Mouse (Mus musculus): ENCODE measurements around the gene Peli2. TPM values are rescaled to one million over a fixed set of nuclear protein-coding genes. Genes with fewer than 3 reads are reported as not detected.

The Peli2 gene
- polyA plus RNA-seq, 1 experiment from 2014 or later, result 3.1 TPM

DNA sequence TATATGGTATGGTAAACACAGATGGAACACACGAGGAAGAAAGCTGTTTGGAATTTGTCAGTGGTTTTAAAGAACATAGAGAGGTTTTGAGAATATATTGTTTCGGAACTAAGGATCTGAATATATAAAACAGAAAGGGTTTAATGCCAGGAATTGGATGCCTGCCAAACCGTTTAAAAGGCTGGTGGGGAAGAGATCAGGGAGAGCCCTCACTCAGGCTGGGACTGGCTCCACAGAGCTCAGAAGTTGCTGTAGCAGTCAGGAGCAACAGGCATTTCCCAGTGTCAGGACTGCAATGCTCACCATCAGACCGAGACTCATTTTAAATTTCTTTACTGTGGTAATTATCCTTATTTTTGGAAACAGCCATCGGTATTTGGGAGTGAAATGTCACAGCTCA, 76.2 kb downstream of the Peli2 start:
- Histone ChIP-seq H3K36me3 (ENCODE audit: control insufficient read depth, insufficient read depth, low read length) (no peaks in the 10 kb centered on the region), H3K27me3 (replicated peaks; ENCODE audit: control insufficient read depth, insufficient read depth, low read length) (no peaks in the 10 kb centered on the region), H3K27ac (ENCODE audit: low read depth, low read length) (no peak overlapping the region), H3K4me2 (no peak overlapping the region), H3K9ac (ENCODE audit: low read depth, low read length) (no peak overlapping the region), H3K4me3 (ENCODE audit: low read depth, low read length) (no peak overlapping the region), H3K9me3 (ENCODE audit: control insufficient read depth, low read length) (no peaks in the 10 kb centered on the region), H3K4me1 (replicated peaks; ENCODE audit: control insufficient read depth, insufficient read depth, low read length) (peaks cover 5% of the 10 kb centered on the region)
- 64% methylated on average over 5 of the region's 5 CpGs for WGBS
- DNase-seq (ENCODE audit: low spot score) (no peak), ATAC-seq (replicated peaks; ENCODE audit: low FRiP score) (no peak)

DNA sequence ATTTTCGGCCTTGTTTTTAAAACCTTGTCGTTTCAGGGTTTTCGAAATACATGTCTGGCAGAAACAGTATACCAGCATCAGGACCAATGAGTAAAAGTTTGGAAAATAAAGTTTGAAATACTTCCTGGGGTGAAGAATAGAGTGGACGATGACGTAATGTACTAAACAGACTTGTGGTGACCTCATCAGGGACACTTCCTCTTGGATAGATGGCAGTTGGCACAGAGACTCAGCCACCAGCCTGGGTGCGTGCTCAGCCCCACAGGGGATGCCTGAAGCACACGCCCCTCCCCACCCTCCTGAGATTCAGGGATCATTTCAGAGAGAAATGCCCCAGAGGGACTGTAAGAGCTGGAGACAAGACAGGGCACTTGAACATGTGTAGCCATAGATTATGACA, 76.7 kb downstream of the Peli2 start:
- 74% methylated on average over 7 of the region's 7 CpGs for WGBS
- H3K4me1 ChIP-seq (replicated peaks; ENCODE audit: control insufficient read depth, insufficient read depth, low read length), result peaks cover 9% of the 10 kb centered on the region
- no peak for ATAC-seq (replicated peaks; ENCODE audit: low FRiP score)
- H3K27ac ChIP-seq (ENCODE audit: low read depth, low read length), result no peak overlapping the region
- no peak overlapping the region for H3K9ac ChIP-seq (ENCODE audit: low read depth, low read length)
- H3K27me3 ChIP-seq (replicated peaks; ENCODE audit: control insufficient read depth, insufficient read depth, low read length), result no peaks in the 10 kb centered on the region
- H3K4me2 ChIP-seq, result no peak overlapping the region
- no peak overlapping the region for H3K4me3 ChIP-seq (ENCODE audit: low read depth, low read length)
- no peak for DNase-seq (ENCODE audit: low spot score)
- no peaks in the 10 kb centered on the region for H3K36me3 ChIP-seq (ENCODE audit: control insufficient read depth, insufficient read depth, low read length)
- no peaks in the 10 kb centered on the region for H3K9me3 ChIP-seq (ENCODE audit: control insufficient read depth, low read length)

- no peak for DNase-seq (ENCODE audit: low spot score)
- Histone ChIP-seq H3K27ac (ENCODE audit: low read depth, low read length) (no peak overlapping the region), H3K9me3 (ENCODE audit: control insufficient read depth, low read length) (no peaks in the 10 kb centered on the region), H3K4me3 (ENCODE audit: low read depth, low read length) (no peak overlapping the region), H3K9ac (ENCODE audit: low read depth, low read length) (no peak overlapping the region), H3K36me3 (ENCODE audit: control insufficient read depth, insufficient read depth, low read length) (no peaks in the 10 kb centered on the region), H3K4me2 (no peak overlapping the region), H3K4me1 (replicated peaks; ENCODE audit: control insufficient read depth, insufficient read depth, low read length) (peaks cover 11% of the 10 kb centered on the region), H3K27me3 (replicated peaks; ENCODE audit: control insufficient read depth, insufficient read depth, low read length) (no peaks in the 10 kb centered on the region)
- 74% methylated on average over 8 of the region's 8 CpGs for WGBS
- no peak for ATAC-seq (replicated peaks; ENCODE audit: low FRiP score)
Measured at GRCm38 (mm10) chr14:48198190-48198954, 77.7 kb downstream of the Peli2 start.

- no peak overlapping the region for H3K27ac ChIP-seq (ENCODE audit: low read depth, low read length)
- no peak overlapping the region for H3K9ac ChIP-seq (ENCODE audit: low read depth, low read length)
- no peak for ATAC-seq (replicated peaks; ENCODE audit: low FRiP score)
- H3K4me3 ChIP-seq (ENCODE audit: low read depth, low read length), result no peak overlapping the region
- H3K4me2 ChIP-seq, result no peak overlapping the region; the same call in 1 of the 2 replicates
- H3K27me3 ChIP-seq (replicated peaks; ENCODE audit: control insufficient read depth, insufficient read depth, low read length), result no peaks in the 10 kb centered on the region
- 71% methylated on average over 16 of the region's 16 CpGs for WGBS
- no peaks in the 10 kb centered on the region for H3K36me3 ChIP-seq (ENCODE audit: control insufficient read depth, insufficient read depth, low read length)
- H3K4me1 ChIP-seq (replicated peaks; ENCODE audit: control insufficient read depth, insufficient read depth, low read length), result peaks cover 11% of the 10 kb centered on the region
- no peaks in the 10 kb centered on the region for H3K9me3 ChIP-seq (ENCODE audit: control insufficient read depth, low read length)
- no peak for DNase-seq (ENCODE audit: low spot score)
Measured at GRCm38 (mm10) chr14:48198957-48199356, 78.3 kb downstream of the Peli2 start.

GRCm38 (mm10) chr14:48199506-48199905, 78.9 kb downstream of the Peli2 start:
- Histone ChIP-seq H3K4me3 (ENCODE audit: low read depth, low read length) (no peak overlapping the region), H3K9me3 (ENCODE audit: control insufficient read depth, low read length) (no peaks in the 10 kb centered on the region), H3K4me2 (no peak overlapping the region), H3K27me3 (replicated peaks; ENCODE audit: control insufficient read depth, insufficient read depth, low read length) (no peaks in the 10 kb centered on the region), H3K27ac (ENCODE audit: low read depth, low read length) (no peak overlapping the region), H3K36me3 (ENCODE audit: control insufficient read depth, insufficient read depth, low read length) (no peaks in the 10 kb centered on the region), H3K4me1 (replicated peaks; ENCODE audit: control insufficient read depth, insufficient read depth, low read length) (peaks cover 11% of the 10 kb centered on the region), H3K9ac (ENCODE audit: low read depth, low read length) (no peak overlapping the region)
- WGBS, result 76% methylated on average over 4 of the region's 4 CpGs
- no peak for DNase-seq (ENCODE audit: low spot score)
- no peak for ATAC-seq (replicated peaks; ENCODE audit: low FRiP score)

DNA sequence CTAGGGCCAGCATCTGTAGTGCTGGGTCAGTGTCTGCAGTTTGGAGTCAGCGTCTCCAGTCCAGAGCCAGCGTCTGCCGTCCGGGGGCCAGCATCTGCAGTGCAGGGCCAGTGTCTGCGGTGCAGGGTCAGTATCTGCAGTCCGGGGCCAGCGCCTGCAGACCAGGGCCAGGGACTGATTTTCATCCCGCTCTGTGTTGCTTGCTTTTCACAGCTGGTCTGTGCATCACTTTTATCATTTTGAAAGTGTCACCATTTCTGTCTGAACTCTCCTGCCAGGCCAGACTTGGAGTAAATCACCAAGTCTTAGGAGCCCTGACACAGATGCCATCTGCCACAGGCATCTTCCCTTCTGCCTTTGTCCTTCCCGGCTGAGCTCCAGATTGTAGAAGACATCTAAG, 79.7 kb downstream of the Peli2 start:
- 80% methylated on average over 9 of the region's 9 CpGs for WGBS

DNA sequence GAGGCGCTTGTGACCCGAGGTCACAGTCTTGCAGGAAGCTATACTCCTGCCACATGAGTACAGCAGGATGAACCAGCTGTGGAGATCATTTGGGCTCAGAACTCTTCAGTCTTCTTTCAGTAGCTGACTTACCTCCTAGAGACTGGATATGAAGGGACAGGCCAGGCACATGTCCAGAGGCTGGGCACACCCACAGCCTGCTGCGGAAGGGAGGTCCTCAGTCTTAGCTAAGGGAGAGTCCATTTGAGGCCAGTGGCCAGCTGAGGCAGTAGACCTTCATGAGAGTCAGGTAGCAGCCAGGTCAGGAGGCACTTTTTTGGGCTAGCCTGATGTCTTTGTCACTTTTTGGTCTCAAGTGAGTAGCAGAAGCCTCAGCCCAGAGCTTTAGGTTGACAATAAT, 80.2 kb downstream of the Peli2 start:
- DNase-seq (ENCODE audit: low spot score), result no peak
- H3K27me3 ChIP-seq (replicated peaks; ENCODE audit: control insufficient read depth, insufficient read depth, low read length), result no peaks in the 10 kb centered on the region
- no peaks in the 10 kb centered on the region for H3K9me3 ChIP-seq (ENCODE audit: control insufficient read depth, low read length)
- H3K9ac ChIP-seq (ENCODE audit: low read depth, low read length), result no peak overlapping the region
- H3K36me3 ChIP-seq (ENCODE audit: control insufficient read depth, insufficient read depth, low read length), result no peaks in the 10 kb centered on the region
- H3K27ac ChIP-seq (ENCODE audit: low read depth, low read length), result no peak overlapping the region
- 77% methylated on average over 3 of the region's 3 CpGs for WGBS
- ATAC-seq (replicated peaks; ENCODE audit: low FRiP score), result no peak
- H3K4me2 ChIP-seq, result no peak overlapping the region
- H3K4me3 ChIP-seq (ENCODE audit: low read depth, low read length), result no peak overlapping the region
- H3K4me1 ChIP-seq (replicated peaks; ENCODE audit: control insufficient read depth, insufficient read depth, low read length), result peaks cover 11% of the 10 kb centered on the region

More for the DNA sequence above, 79.7 kb downstream of the Peli2 start:
- Histone ChIP-seq H3K27me3 (replicated peaks; ENCODE audit: control insufficient read depth, insufficient read depth, low read length) (no peaks in the 10 kb centered on the region), H3K4me3 (ENCODE audit: low read depth, low read length) (no peak overlapping the region), H3K9me3 (ENCODE audit: control insufficient read depth, low read length) (no peaks in the 10 kb centered on the region), H3K4me1 (replicated peaks; ENCODE audit: control insufficient read depth, insufficient read depth, low read length) (peaks cover 11% of the 10 kb centered on the region), H3K9ac (ENCODE audit: low read depth, low read length) (no peak overlapping the region), H3K27ac (ENCODE audit: low read depth, low read length) (no peak overlapping the region), H3K4me2 (no peak overlapping the region), H3K36me3 (ENCODE audit: control insufficient read depth, insufficient read depth, low read length) (no peaks in the 10 kb centered on the region)
- DNase-seq (ENCODE audit: low spot score), result no peak
- ATAC-seq (replicated peaks; ENCODE audit: low FRiP score), result no peak

DNA sequence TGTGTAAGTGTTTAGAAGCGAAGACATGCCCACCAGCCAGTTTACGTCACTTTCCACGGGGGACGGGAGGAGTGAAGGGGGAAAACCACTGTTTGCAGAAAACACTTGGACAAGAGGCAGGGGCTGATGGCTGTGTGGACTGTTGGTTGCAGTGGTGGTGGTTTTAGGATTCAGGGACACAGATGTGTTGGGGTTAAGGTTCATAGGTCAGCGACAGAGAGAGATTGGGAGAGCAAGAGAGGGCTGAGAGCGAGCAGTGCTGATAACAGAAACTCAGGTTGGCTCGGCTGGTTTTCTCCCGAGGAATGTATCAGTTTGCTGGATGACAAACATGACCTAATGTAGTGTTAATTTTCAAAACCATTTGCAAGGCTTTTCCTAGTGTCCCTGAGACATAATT, 80.8 kb downstream of the Peli2 start:
- Histone ChIP-seq H3K27ac (ENCODE audit: low read depth, low read length) (no peak overlapping the region), H3K36me3 (ENCODE audit: control insufficient read depth, insufficient read depth, low read length) (no peaks in the 10 kb centered on the region), H3K4me3 (ENCODE audit: low read depth, low read length) (no peak overlapping the region), H3K27me3 (replicated peaks; ENCODE audit: control insufficient read depth, insufficient read depth, low read length) (no peaks in the 10 kb centered on the region), H3K4me2 (no peak overlapping the region), H3K9me3 (ENCODE audit: control insufficient read depth, low read length) (no peaks in the 10 kb centered on the region), H3K9ac (ENCODE audit: low read depth, low read length) (no peak overlapping the region), H3K4me1 (replicated peaks; ENCODE audit: control insufficient read depth, insufficient read depth, low read length) (peaks cover 14% of the 10 kb centered on the region)
- ATAC-seq (replicated peaks; ENCODE audit: low FRiP score) (no peak), DNase-seq (ENCODE audit: low spot score) (no peak)
- 59% methylated on average over 8 of the region's 8 CpGs for WGBS

Measured in liver, embryonic 11.5 days (tissue).